Mouse (Mus musculus): Measurements from ENCODE around the gene Sfmbt1.

Sfmbt1 gene

DNA sequence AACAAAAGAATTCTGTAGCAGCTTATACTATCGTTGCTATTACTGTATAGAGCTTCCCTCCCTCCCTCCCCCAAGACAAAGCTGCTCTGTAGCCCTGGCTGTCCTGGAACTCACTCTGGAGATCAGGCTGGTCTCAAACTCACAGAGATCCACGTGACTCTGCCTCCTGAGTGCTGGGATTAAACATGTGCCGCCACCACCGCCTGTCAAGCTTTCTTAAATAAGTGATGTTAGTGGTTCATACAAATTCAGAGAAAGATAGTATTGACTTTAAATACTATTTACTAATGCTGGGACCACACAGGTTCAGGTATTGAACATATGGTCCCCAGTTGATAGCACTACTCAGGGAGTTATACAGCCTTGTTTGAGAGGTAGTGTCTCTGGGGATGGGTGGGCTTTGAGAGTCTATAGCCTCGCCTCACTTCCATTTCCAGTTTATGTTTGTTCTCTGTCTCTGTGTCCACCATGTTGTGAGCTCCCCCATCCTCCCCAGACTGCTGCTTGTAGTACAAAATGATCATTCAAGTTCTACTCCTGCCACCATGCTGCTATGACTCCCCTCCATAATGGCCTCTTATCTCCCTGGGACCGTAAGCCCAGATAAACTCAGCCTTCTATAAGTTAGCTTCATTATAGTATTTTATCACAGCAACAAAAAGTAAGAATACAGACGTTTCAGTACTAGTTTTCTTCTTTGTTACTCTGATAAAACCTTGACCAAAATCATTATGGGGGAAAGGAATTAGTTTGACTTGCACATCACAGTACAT is 47.7 kb downstream of the Sfmbt1 start:
- CTCF ChIA-PET: no interaction called here
- POLR2A ChIA-PET: interaction anchor here in 2 of 4 experiments (0.6 to 1.0 kb wide), 3 partner anchors 11 to 167 kb away, joined by 3 to 7 read pairs (median 3); no protein-coding TSS in a partner anchor

DNA sequence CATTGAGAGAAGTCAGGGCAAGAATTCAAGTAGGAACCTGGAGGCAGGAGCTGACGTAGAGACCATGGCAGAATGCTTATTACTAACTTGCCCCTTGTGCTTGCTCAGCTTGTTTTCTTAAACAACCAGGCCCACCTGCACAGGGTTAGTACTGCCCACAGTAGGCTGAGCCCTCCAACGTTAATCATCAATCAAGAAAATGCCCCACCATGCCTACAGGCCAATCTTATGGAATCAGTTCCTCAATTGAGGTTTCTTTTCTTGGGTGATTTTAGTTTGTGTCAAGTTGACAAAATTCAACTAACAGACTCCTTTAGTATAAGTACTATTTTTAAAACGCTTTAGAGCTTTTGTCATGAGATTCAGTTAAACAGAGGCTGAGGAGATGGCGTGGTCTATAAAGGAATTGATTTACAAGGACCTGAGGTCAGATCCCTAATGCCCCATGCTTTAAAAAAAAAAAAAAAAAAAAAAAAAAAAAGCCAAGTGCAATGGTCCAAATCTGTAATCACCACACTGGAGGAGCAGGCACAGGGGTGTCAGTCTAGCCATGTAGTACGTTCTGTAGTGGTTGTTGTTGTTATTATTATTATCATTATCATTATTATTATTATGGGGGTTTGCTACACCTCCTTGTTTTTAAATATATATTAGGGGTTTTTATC is 48.4 kb downstream of the Sfmbt1 start:
- CTCF ChIA-PET: no interaction called here
- POLR2A ChIA-PET: interaction anchor here in 2 of 4 experiments (0.6 to 0.9 kb wide), 2 partner anchors 10 to 166 kb away, joined by 3 to 7 read pairs; no protein-coding TSS in a partner anchor

DNA sequence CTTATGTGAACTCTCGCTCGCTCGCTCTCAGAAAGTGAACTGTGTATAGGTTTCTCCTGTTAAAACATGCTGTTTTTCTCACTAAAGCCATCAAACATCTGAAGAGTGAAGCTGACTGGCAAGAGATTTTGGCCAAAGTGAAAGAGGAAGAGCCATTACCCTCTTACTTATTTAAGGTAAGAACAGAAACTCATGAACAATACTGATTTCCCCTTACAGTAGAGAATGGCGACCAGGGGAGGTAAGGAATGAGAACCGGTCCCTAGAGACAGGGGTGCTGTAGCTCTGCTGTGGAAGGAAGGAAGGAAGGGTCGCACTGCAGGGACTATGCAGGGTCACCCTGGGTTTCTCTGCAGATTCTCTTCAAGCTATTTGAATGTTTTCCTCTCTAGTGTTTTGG is 70.0 kb downstream of the Sfmbt1 start:
- POLR2A ChIA-PET: interaction anchor here in 1 of 4 experiments (0.8 kb wide), 1 partner anchor 23 kb away, joined by 3 read pairs; no protein-coding TSS in a partner anchor
- CTCF ChIA-PET: no interaction called here

DNA sequence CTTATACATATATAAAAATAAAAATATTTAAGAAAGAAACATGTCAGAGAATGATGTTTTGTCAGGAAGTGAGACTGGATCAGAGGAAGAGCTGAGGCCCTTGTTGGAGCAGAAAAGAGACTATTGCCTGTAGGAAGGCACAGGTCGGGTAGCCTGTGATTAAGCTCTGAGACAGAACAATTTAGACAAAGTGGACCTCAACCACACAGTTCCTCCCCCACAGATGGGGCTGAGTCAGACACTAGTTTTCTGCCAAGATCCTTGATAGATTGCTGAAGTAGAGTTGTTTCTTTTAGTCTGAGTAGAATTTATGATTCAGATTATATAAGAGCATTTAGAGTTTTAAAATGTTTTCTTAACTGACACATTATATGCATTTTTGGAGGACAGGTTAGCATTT is 74.8 kb downstream of the Sfmbt1 start:
- ChIA-PET POLR2A (interaction anchor here in 1 of 4 experiments (0.6 kb wide), 1 partner anchor 36 kb away, joined by 3 read pairs; the partner anchor contains the start of gene Tmem110), CTCF (interaction anchor here in 1 of 4 experiments (1.4 kb wide), 1 partner anchor 23 kb away, joined by 3 read pairs; no protein-coding TSS in a partner anchor)

DNA sequence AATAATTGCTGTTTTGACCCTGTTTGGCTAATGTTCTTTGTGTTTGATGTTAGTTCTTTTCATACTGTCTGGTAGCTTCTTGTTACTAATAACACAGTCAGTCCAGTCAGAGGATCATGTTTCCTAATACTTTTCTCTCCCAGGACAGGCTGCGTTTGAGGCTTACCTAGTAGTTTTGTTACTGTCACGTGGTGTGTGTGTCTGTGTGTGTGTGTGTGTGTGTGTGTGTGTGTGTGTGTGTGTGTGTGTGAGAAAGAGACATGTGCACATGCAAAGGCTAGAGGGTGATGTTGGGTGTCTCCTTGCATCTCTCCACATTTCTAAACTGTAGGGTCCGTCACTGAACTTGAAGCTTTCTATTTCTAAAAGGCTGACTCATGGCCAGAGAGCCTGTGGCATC is 78.2 kb downstream of the Sfmbt1 start:
- ChIA-PET POLR2A (no interaction called here), CTCF (interaction anchor here in 1 of 4 experiments (0.7 kb wide), 1 partner anchor 763 kb away, joined by 3 read pairs; no protein-coding TSS in a partner anchor)

DNA sequence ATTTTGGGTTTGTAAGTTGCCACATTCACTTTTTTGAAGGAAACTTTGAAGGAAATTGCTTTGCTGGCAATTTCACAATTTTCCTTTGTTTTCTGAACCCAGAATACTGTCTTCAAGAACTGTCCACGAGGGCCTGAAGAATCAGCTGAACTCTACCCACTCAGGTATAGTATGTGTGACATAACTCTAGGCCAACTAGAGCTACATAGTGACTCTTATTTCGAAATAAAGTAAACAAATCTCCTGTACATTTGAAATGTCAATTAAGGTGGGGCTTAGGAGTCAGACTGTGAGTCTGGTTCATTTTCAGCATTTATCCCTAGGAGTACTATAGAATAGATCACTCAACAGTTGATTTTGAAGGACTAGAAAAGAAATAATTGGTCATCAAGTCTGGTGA is 87.1 kb downstream of the Sfmbt1 start:
- ChIA-PET CTCF (no interaction called here), POLR2A (no interaction called here)

DNA sequence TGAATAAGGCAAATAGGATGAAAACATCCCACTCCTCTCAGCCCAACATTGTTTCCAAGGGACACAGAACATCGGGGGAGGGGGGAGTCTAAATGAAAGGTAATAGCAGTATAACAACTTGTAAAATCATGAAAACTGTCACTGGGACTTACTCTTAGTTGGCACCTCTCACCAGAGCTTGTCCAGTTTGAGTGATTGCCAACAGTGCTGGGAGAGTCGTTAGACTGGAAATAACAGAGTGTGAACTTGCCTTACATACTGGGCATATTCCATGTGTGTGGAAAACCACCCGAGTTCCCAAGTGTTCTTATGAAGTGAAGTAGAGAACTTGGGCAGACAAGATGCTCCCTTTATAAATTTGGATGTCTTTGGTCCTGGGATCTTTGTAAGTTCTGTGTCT is 106.5 kb downstream of the Sfmbt1 start:
- POLR2A ChIA-PET: no interaction called here
- CTCF ChIA-PET: no interaction called here

DNA sequence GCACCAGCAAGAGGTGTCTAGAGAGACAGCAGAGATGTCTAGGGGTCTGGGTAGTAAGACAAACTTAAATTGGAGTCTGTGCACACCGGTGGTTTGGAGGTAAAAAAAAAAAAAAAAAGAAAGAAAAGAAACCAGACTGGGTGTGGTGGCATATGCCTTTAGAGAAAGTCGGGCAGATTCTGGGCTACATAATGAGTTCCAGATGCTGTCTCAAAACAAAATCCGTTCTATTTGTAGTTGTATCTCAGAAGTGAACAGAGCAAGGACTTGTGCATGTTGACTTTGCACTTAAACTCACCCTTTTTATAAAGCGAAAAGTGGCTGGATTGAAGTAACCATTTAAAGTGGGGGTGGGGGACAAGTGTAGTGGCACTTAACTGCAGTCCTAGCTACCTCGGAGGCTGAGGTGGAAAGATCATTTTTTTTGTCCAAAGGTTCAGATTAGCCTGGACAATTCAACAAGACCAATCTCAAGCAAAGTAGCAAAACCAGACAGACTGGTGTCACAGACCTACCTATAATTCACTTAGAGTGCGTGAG is 109.9 kb downstream of the Sfmbt1 start:
- CTCF ChIA-PET: interaction anchor here in 3 of 4 experiments (0.6 to 1.8 kb wide), 4 partner anchors 41 to 138 kb away, joined by 3 to 6 read pairs (median 3); no protein-coding TSS in a partner anchor
- POLR2A ChIA-PET: interaction anchor here in 2 of 4 experiments (1.0 to 2.9 kb wide), 8 partner anchors 12 to 172 kb away, joined by 3 to 13 read pairs (median 5); no protein-coding TSS in a partner anchor

DNA sequence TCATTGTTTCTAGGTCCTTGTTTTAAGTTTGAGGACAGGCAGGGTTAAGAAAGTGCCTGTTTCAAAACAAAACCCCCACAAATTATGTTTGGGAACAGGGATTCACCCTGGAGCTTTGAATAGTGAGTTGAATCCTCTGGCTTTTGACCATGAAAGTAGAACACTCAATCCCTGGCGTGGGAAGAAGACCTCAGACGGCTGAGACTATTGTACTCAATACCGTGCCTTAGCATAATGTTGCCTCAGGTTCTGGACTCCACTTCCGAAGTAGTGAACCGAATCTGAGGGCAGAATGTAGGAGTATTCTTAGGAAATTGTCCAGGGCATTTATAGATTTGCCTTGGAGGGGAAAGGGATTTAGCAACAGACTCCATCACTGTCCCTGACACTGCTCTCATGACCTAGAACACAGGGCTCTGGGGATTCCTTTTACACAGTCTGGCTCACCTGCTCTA is 110.4 kb downstream of the Sfmbt1 start:
- POLR2A ChIA-PET: interaction anchor here in 3 of 4 experiments (0.6 to 2.9 kb wide), 33 partner anchors 9 to 444 kb away, joined by 3 to 13 read pairs (median 3); partner anchors contain the start of genes Glt8d1 (in 2 of the 3), Prkcd (in 2 of the 3), Spcs1 (in 2 of the 3) and Nek4 (in 1 of the 3)
- CTCF ChIA-PET: interaction anchor here (0.6 to 1.8 kb wide), 11 partner anchors 9 to 171 kb away, joined by 3 to 7 read pairs (median 3); partner anchors contain the start of gene Rft1 (in 1 of the 4)

DNA sequence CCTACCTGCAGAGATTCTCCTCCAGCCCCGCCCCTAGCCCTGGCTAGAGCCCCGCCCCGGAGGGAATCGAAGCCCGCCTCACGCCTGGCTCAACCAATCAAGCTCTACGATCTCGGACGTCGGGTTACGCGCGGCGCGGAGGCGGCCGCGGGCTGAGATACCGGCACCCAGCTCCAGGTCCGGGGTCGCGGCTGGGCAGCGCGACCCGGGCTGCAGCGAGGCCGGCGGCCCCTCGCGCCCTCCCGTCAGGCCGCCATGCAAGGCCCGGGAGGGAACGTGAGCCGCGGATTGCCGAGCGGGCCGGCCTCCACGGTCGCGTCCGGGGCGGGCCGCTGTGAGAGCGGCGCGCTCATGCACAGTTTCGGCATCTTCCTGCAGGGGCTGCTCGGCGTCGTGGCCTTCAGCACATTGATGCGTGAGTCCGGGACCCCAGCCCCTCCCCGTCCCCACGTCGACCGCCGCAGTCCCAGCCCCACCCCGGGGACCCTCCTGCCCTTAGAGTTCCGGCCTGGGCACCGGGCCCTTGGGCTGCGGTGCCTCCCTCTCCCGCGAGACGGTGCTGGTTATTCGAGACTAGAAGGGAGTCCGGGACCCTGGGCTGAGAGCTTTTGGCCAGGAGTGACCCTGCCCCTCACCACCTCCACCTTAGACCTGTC is 111.0 kb downstream of the Sfmbt1 start, which contains the start of gene Tmem110:
Gene Tmem110, plus strand, starts transcription at position 115 of the 656 bp plus-strand sequence.
- ChIA-PET CTCF (interaction anchor here in 3 of 4 experiments (0.6 to 1.8 kb wide), 12 partner anchors 10 to 716 kb away, joined by 3 to 7 read pairs (median 3); partner anchors contain the start of gene Rft1 (in 1 of the 3)), POLR2A (interaction anchor here (0.6 to 2.9 kb wide), 46 partner anchors 9 to 444 kb away, joined by 3 to 13 read pairs (median 3); partner anchors contain the start of genes Glt8d1 (in 2 of the 4), Prkcd (in 2 of the 4), Spcs1 (in 2 of the 4) and Dcp1a (in 1 of the 4))

DNA sequence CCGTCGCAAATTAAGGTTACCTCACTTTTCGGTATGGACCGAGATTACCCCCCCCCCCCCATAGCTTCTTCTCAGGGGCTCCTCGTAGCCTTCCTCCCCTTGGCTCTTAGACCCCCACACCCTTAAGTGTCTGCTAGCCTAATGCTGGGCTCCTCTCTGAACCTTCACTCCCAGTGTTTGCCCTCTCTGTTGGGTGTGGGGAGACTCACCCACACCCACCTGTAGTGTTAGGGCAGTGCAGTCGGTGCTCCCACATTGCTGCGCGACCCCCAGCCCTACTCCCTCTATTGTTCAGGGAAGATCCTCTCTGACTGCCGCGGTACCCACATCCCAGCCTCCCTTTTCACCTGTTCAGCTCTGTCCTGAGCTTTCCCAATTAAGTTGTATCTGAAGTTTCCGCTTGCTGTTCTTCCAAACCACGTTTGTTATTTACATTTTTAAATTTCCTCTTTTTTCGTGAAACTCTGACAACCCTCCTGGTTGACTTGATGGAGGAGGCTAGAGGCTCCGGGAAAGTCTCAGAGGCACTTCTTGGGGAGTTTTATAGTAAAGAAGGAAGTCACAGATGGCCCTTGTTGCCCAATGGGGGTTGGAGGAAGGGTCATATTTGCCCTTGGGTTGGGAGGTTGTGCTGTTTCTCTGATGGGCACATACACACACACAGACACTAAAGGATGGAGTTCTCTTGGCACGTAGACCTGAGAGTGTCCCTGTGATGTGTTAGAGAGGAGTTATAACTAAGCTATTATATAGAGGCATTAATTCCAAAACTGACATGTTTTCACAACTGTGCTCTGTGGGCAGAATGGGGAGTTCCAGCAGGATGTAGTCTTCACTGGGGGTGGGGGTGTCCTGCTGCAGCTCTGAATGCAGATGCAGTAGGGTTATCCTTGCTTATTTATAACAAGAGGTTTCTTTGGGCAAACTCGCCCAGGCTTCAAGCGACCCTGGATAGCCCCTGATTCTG is 111.8 kb downstream of the Sfmbt1 start:
- POLR2A ChIA-PET: interaction anchor here (0.6 to 2.9 kb wide), 30 partner anchors 8 to 347 kb away, joined by 3 to 13 read pairs (median 4); partner anchors contain the start of genes Dcp1a (in 1 of the 4), Glt8d1 (in 1 of the 4), Nek4 (in 1 of the 4) and Prkcd (in 1 of the 4)
- CTCF ChIA-PET: interaction anchor here in 2 of 4 experiments (0.6 to 1.8 kb wide), 7 partner anchors 12 to 716 kb away, joined by 3 to 7 read pairs (median 4); no protein-coding TSS in a partner anchor

DNA sequence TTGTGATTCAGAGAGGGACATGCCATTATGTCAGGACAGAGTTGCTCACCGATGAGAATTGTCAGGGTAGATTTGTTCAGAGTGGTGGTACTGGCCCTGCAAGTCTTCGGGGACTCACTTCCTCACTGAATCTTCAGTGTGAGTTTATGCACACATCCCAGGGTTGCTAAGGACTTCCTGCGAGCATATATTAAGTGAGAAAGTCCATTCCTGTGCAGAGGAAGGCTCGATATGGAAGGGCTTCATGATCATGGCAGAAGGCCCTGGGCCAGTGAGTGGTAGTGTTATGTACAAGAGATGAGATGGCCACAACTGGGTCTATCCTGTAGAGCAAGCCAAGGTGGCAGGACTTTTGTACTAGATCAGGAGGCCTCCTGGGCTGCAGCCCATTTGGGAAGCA is 112.8 kb downstream of the Sfmbt1 start:
- ChIA-PET CTCF (no interaction called here), POLR2A (no interaction called here)

DNA sequence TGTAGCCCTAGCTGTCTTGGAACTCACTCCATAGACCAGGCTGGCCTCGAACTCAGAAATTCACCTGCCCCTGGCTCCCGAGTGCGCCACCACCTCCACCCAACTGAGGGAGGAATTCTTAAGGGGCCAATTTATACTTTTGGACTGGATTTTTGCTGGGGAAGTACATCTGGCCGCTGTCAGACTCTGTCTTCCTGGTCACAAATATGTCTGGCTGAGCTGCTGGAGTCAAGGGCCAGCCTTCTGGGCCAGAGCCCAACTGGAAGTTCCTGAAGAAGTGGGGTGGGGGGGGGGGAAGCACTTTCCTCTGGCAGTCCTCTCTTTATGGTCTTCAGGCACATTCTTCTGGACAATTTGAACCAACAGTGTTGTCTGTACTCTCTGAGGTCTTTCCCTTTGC is 113.4 kb downstream of the Sfmbt1 start:
- ChIA-PET POLR2A (no interaction called here), CTCF (no interaction called here)

DNA sequence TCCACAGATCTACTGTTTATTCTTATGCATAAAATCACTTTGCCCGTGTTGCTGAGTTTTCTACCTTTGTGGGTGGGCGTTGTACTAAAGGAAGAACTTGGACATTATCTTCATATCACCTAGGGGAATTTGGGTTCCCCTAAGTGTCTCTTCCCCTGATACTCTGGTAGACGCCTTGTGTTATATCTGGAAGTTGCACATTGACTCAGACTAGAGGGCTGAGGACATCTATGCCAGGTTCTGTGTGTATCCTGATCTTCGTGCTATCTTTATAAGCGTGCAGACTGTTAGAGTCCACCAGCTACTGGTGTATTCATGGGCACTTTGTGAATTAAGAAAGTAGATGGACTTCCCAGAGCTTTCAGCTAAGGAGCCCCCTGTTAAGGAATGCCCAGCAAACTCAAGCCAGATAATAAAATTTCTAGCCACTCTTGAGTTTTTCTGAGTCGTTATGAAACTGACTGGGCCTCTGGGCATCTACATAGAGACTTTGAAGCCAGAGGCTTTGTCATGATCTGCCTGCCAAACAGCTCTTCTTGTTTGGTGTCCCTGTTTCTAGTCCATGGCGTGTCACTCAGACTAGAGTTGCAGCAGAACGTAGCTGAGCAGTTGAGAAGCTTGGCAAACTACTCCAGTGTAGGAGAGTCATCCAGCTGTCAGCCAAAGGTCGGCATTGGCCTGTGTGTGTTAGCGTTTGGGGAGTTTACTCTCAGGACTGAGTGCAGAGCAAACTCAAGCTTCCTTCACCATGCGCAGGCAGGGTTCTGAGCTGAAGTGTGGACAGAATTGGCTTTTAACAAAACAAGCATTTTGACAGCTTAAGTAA is 114.2 kb downstream of the Sfmbt1 start:
- ChIA-PET CTCF (interaction anchor here in 1 of 4 experiments (1.1 kb wide), 1 partner anchor 29 kb away, joined by 3 read pairs; no protein-coding TSS in a partner anchor), POLR2A (interaction anchor here in 1 of 4 experiments (0.6 to 1.8 kb wide), 3 partner anchors 9 to 127 kb away, joined by 4 to 6 read pairs (median 4); no protein-coding TSS in a partner anchor)

DNA sequence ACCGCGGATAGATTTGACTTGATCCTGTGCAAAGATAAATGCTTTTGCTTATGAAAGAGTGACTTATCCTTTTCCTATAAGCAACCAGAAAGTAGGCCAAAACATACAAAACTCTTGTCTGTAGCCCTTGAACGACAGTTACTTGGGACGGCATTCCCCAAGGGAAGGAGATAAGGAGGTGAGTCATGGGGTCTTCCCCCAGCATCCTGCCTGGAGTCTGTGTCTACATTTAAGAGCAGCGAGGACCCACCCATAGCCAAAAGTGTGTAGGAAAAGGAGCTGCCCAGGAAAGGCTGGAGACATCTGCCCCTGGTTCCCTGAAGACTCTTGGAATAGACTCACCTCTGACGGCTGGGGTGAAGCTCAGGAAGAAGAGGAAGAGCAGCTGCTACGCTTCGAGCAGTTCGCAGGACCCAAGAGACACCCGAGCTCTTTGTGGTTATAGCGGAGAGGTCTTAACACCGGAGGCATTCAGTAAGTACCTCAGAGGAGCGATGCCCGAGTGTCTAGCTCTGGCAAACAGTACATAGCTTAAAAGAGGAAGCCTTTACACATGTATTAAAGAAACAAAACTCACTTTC is 122.9 kb downstream of the Sfmbt1 start:
- CTCF ChIA-PET: interaction anchor here in 2 of 4 experiments (0.7 to 1.4 kb wide), 4 partner anchors 8 to 51 kb away, joined by 3 to 6 read pairs (median 4); no protein-coding TSS in a partner anchor
- POLR2A ChIA-PET: interaction anchor here in 2 of 4 experiments (0.8 to 3.4 kb wide), 5 partner anchors 8 to 17 kb away, joined by 3 to 13 read pairs (median 6); partner anchors contain the start of gene Tmem110 (in 2 of the 2)

Data from embryonic stem cell, embryonic (primary cell).